Mouse (Mus musculus): Measurements from ENCODE around the gene Hdac10.

- TF ChIP-seq CTCF (IDR thresholded peaks at IDR 0.05; ENCODE audit: low read depth), result peak; percentile 31; the same call in 1 of the 2 replicates
- TF ChIP-seq EP300 (IDR thresholded peaks at IDR 0.05; ENCODE audit: low read depth), result no peak
Measured at GRCm38 (mm10) chr15:89118007-89118406, 10.5 kb downstream of the Hdac10 start.

Data from liver, embryonic 14.5 days (tissue).